Mouse (Mus musculus) natural killer cell, adult 2 months (primary cell): ENCODE results near the gene Elmsan1.

Source experiments
- DNase-seq, 2 experiments: peaks; one replicate each; pipeline ENCODE4 v3.0.0; 2022; ENCODE audit warnings: low spot score in 2 of 2

Gene Elmsan1

DNA sequence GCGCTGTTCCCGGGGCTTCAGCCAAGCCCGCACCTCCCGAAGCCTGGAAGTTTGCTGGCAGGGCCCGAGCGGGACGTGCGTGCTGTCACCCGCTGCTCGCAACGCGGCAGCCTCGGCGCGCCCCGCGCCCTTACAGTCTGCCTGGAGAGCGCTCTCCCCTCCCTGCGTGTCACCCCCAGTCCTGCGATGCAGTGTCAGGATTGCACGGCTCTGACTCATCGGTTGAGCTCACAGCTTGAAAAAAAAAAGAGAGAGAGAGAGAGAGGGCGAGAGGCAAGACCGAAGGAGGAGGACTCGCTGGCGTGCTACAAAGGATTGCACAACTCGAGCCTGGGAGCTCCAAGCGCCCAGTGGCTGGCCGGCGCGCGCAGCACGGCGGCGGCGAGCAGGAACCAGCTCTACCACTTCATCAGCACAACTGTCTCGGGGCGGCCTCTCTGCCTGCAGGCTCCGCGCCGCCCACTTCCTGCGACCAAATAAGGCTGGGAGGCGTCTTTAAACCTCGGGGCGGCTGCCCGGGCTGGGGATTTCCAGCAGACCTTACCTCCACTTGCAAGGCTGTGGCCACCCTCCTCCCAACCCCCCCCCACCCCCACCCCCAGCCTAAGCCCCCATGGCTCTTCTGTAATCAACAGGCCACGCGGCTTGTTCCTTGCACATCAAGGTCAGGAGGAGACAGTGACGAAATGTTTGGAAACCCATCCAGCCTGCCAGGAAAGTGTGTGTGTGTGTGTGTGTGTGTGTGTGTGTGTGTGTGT, 24.9 kb downstream of the Elmsan1 start:
- DNase-seq: peak; percentile 93 to 94

DNA sequence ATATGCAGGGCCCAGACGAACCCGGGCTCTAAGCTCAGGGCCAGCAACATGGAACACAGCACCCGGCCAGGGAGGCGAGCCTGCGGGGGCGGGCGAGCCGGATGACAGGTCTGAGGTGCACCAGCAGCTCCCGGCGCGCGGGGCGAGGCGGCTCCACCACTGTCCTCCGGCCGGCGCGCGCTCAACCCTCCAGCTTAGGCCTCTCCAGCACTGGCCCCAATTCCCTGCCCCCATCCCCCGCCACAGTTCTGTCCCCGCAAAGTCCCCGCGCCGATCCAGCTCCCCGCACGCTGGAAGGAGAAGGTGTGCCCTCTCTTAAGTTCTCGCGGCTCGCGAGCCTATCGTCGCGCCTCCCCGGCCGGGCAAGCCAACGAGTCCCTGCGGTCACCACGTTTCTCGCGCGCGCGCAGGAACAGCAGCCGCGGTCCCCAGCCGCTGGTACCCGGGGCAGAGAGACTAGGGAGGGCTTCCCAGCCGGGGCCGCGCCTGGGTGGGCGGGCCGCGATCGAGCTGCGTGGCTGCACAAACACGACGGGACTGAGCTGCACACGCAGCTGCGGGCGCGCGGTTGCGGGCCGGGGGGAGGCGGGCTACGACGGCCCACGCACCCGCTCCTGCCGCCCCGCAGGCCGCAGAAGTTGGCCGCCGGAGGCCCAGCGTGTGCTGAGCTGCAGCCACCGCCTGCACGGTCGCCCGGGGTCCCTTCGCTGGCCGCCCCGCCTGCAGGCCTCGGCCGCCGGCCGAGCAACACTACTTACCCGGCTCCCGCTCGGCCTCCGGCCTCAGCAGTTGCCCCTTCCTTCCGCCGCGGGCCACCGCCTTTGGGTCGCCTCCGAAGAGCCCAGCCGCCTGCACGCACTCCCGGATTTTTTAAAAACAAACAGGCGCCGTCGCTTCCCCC, 25.7 kb downstream of the Elmsan1 start:
- DNase-seq: peak; percentile 82 to 83

DNA sequence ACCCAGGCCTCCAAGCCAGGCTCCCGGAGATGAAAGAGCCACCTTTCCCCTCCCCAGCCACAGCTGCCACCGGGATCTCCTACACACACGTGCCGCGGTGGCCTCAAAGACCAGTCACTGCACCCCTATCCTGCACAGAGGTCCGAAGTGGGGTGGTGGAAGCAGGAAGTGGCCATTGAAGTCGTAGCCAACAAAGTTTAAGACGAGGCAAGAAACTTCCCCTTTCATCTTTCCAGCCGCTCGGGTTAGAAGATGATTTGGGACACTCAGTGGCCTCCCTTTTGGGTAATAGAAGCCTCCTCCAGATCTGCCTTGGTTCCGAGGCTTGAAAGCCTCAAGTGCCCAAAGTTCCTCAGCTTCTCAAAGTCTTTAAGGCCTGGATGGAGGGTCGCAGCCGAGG, 26.4 kb downstream of the Elmsan1 start:
- no peak for DNase-seq

GRCm38 (mm10) chr12:84191770-84192169, 26.9 kb downstream of the Elmsan1 start:
- DNase-seq: no peak

GRCm38 (mm10) chr12:84191190-84191589, 27.5 kb downstream of the Elmsan1 start:
- DNase-seq: no peak

GRCm38 (mm10) chr12:84190151-84190820, 28.4 kb downstream of the Elmsan1 start:
- DNase-seq: no peak

- no peak for DNase-seq
These were observed 29.7 kb downstream of the Elmsan1 start for GRCm38 (mm10) chr12:84188881-84189444.

DNA sequence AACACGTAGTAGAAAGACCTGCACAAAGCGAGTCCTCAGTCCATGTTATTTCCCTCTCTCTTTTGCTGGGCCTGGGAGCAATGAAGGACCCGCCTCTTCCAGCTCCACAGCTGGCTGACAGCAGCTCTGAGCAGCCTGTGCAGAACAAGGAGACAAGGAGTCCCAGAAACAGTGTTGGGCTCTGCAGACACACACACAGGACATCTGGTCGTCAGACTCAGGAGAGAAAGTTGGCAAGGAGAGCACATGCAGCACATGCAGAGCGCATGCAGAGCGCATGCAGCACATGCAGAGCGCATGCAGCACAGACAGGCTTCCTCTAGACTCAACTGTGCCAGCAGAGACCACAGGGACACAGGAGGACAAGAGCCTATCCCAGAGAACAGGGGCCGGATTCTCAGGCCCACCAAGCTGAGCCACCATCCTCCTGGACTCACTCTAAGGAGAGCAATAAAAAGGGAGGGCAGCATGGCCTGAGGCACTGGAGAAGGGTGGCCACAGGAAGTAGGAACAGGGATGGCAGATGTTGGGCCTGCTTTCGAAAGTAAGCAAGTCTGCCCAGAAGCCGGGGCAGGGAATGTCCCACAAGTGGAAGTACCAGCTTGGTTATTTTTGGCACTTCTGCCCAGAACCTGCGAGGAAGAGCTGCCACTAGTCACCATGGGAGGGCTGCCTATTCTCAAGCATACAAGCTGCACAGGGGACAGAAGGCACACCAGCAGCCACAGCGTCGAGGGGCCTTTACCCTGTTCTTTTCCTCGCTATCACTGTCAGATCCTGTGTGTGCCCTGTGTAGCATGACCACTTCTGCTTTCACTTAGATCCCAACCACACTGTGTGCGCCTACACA, 30.7 kb downstream of the Elmsan1 start:
- peak in 1 of 2 experiments; percentile 71 for DNase-seq

- no peak for DNase-seq
These were observed 31.7 kb downstream of the Elmsan1 start for GRCm38 (mm10) chr12:84186950-84187349.

DNA sequence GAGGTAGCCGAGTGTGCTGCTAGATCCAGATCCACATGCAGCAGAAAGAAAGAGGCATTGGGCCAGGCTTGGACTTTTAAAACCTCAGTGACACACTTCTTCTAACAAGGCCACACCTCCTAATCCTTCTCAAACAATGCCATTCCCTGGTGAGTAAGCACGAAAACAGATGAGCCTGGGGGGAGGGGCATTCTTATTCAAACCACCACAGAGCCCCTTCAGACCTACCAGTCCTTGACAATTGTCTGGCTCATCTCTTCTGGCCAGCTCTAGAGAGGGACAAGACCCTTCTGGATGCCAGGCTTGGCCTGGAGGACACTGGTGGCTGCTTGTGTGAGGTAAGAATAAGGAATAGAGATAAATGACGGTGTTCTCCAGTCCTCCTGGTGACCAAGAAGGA, 32.1 kb downstream of the Elmsan1 start:
- DNase-seq: no peak

GRCm38 (mm10) chr12:84185547-84185946, 33.1 kb downstream of the Elmsan1 start:
- DNase-seq: no peak

DNA sequence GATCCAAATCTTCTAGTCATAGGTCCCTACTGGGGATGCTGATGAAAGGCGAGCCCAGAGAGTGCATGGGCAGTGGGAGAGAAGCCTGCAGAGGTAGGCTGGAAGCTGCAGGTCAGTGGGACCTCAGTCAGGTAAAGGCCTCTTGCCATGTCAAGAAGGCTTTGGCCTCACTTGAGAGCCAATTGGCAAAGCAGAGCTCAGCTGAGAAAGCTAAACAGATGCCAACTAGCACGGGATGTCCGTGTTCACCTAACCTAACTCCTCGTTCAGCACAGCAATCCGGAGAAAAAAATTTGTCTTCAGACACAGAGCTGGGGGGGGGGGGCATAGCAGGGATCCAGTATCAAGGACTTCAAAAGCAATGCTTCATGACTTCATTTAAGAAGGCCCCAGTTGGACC, 33.7 kb downstream of the Elmsan1 start:
- DNase-seq: no peak

DNA sequence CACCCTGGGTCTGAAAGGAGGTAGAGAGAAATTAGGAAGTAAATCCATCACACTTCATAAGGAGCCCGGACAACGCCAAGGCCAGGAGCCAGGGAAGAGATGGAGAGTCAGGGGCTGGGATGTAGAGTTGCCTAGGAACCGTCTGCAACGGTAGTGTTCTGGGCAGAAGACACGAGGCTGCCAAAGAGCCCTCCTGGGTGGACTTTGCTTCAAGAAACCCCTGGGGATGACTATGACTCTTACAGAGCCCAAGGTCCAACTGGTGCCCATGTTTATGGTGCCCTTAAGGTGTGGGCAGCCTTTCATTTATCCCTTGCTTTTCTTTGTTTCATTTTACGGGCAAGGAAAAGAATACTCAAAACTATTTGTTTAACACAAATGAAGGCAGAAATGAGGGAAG, 36.7 kb downstream of the Elmsan1 start:
- DNase-seq: no peak

- DNase-seq: no peak
These were observed 37.8 kb downstream of the Elmsan1 start for GRCm38 (mm10) chr12:84180701-84181435.

- DNase-seq: no peak
These were observed 38.6 kb downstream of the Elmsan1 start for GRCm38 (mm10) chr12:84180090-84180489.

DNA sequence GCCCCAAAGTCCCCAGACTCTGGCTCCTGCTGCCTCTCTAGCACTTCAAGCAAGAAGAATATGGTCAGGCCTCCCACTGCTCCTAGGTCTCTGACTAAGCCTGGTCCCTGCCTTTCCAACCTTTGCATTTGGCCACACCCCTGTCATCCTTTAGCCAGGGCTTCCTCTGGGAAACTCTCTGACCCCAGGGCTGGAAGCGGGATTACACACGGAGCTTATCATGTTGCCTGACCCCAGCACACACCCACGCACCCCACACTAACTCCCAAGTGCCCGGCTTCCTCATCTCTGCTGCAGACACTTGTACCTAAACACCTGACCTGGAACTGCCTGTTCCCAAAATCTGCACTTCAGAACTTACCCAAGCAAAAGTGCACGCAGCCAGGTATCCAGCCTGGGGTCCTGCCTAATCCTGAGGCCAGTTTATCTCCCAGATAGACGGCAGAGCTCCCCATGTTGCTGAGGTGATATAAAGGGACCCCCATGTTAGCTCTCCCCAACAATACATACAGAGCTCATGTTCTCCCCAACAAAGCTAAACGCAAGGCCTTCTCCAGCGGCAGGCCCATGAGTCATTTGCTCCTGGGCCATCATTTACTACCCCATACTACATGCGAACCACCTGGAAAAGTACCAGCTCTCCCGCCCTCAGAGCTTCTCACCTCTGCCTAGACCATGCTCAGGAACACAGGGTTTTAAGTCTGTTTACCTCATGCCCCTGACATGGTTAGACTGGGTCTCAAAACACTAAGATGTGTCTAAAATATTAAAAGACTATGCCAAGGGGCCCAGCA, 39.8 kb downstream of the Elmsan1 start:
- DNase-seq: no peak

DNA sequence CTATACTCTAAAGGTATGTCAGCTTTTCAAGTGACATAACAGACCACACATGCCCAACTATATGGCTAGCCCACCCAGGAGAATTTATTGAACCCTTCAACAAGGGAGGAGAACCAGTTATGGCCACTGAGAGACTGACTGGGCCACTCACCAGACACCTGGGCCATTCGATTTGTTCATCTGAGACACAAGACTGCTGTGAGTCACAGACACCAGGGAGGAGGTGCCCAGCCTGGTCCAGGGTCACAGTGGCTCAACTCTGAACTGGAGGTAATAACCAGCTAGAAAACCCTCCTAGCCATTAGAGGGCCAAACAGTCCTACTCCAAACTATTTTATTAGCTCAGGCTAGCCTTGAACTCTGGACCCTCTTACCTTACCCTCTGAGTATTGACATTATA, 40.6 kb downstream of the Elmsan1 start:
- peak; percentile 46 to 49 for DNase-seq

DNA sequence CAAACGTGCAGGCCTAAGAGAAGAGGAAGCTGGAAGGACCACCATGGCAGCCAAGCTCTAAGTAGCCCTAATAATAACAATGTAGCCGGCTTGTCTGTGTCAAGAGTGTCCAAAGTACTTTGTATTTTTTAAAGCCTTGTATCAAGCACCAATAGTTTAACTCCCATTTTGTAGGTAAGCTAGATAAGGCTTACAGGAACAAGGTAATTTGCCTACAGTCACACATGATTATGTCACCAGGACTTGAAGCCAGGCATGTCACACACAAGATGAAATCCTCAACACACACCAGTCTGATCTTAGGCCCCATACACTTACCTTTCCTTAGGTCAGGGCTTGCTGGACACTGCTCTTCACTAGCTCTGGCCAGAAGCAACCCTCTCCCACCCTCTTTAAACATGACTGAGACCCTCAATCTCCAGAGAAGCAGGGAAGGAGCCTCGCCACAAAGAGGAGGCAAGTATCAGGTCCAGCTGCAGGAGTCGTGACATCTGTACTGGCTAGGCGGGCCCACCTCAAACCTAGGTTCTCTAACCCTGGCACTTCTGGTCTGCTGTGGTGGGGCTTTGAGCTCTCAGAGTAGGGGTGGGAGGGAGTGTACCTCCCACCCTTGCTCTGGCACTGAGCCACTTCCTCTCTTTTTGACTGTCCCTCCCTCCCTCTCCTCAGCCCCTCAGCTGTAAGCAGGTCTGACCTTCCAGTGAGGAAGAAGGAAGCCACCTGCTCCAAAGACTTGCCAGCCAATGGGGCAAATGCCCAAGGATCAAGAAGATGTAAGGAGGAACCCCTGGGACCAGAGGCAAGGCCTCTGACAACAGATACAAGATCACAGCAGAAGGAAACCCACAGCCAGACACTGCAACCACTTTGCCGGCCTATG, 41.6 kb downstream of the Elmsan1 start:
- DNase-seq: peak in 1 of 2 experiments; percentile 41
